Mouse (Mus musculus) liver, embryonic 15.5 days (tissue): ENCODE measurements at regions not wholly inside any gene's neighbourhood (a gene's known extent, or its start where the extent isn't known, plus 50 kb on each side); places are given as distances from the start of the nearest gene placed in this dataset.

ENCODE experiments used
- ATAC-seq: fragments of 200-750 bp; cut with Nextera tagmentation; 2 replicates; pipeline ENCODE4 v1.8.0; 2017; ENCODE audit warnings: moderate number of reproducible peaks, mild to moderate bottlenecking, moderate library complexity; ENCODE audit not compliant: insufficient read depth
- H3K27ac ChIP-seq: fragments of 300-500 bp; sonication (generic); replicated peaks from 2 replicates; pipeline ENCODE4 v1.5.1; 2015; ENCODE audit warnings: mild to moderate bottlenecking, inconsistent platforms
- H3K27me3 ChIP-seq: fragments of 300-500 bp; sonication (generic); 2 replicates; pipeline ENCODE4 v1.6.1; 2015; ENCODE audit warnings: mild to moderate bottlenecking, inconsistent platforms
- H3K36me3 ChIP-seq: fragments of 300-500 bp; sonication (generic); replicated peaks from 2 replicates; pipeline ENCODE4 v1.6.1; 2015; ENCODE audit warnings: moderate library complexity, mild to moderate bottlenecking, inconsistent platforms
- H3K4me1 ChIP-seq: fragments of 300-500 bp; sonication (generic); replicated peaks from 2 replicates; pipeline ENCODE4 v1.6.1; 2015; ENCODE audit warnings: inconsistent platforms
- H3K4me2 ChIP-seq: fragments of 300-500 bp; sonication (generic); 2 replicates; pipeline ENCODE4 v1.6.1; 2015; ENCODE audit warnings: moderate library complexity, mild to moderate bottlenecking, inconsistent platforms
- H3K4me3 ChIP-seq: fragments of 300-500 bp; sonication (generic); replicated peaks from 2 replicates; pipeline ENCODE4 v1.5.1; 2015; ENCODE audit warnings: mild to moderate bottlenecking, inconsistent platforms
- H3K9ac ChIP-seq: fragments of 300-500 bp; sonication (generic); 2 replicates; pipeline ENCODE4 v1.6.1; 2015; ENCODE audit warnings: moderate library complexity, mild to moderate bottlenecking, inconsistent platforms
- H3K9me3 ChIP-seq: fragments of 300-500 bp; sonication (generic); replicated peaks from 2 replicates; pipeline ENCODE4 v1.6.1; 2016; ENCODE audit warnings: inconsistent platforms
- WGBS: fragments of 180-500 bp; shearing (Covaris S2); methylation state at CpG from one replicate; pipeline ENCODE4 v1.1.7; 2015; ENCODE audit warnings: mixed read lengths; ENCODE audit not compliant: insufficient replicate concordance; 5-methylcytosine and 5-hydroxymethylcytosine counted together

GRCm38 (mm10) chr4:106005936-106006335 lies 216.3 kb downstream of the Gm12728 start:
- Histone ChIP-seq H3K9me3 (no peaks in the 10 kb centered on the region), H3K36me3 (no peaks in the 10 kb centered on the region), H3K9ac (no peak overlapping the region), H3K4me3 (no peak overlapping the region), H3K4me1 (no peaks in the 10 kb centered on the region), H3K4me2 (no peak overlapping the region), H3K27me3 (no peaks in the 10 kb centered on the region), H3K27ac (no peak overlapping the region)
- 55% methylated on average over 5 of the region's 5 CpGs for WGBS
- ATAC-seq, result no peak

- H3K27me3 ChIP-seq, result no peaks in the 10 kb centered on the region
- no peaks in the 10 kb centered on the region for H3K9me3 ChIP-seq
- H3K36me3 ChIP-seq, result no peaks in the 10 kb centered on the region
- no peaks in the 10 kb centered on the region for H3K4me1 ChIP-seq
- no peak for ATAC-seq
- no peak overlapping the region for H3K4me3 ChIP-seq
- H3K27ac ChIP-seq, result no peak overlapping the region
- H3K9ac ChIP-seq, result no peak overlapping the region
- 40% methylated on average over 8 of the region's 8 CpGs for WGBS
- H3K4me2 ChIP-seq, result no peak overlapping the region
Measured at GRCm38 (mm10) chr4:106007334-106008190, 217.9 kb downstream of the Gm12728 start.

- H3K27me3 ChIP-seq, result no peaks in the 10 kb centered on the region
- WGBS, result 55% methylated on average over 6 of the region's 6 CpGs
- H3K4me2 ChIP-seq, result no peak overlapping the region
- no peak overlapping the region for H3K27ac ChIP-seq
- H3K9me3 ChIP-seq, result no peaks in the 10 kb centered on the region
- ATAC-seq, result no peak
- H3K4me1 ChIP-seq, result no peaks in the 10 kb centered on the region
- no peaks in the 10 kb centered on the region for H3K36me3 ChIP-seq
- no peak overlapping the region for H3K4me3 ChIP-seq
- H3K9ac ChIP-seq, result no peak overlapping the region
Measured at GRCm38 (mm10) chr4:106017065-106017646, 227.5 kb downstream of the Gm12728 start.

GRCm38 (mm10) chr4:106018936-106019335 lies 229.3 kb downstream of the Gm12728 start:
- no peaks in the 10 kb centered on the region for H3K36me3 ChIP-seq
- no peaks in the 10 kb centered on the region for H3K9me3 ChIP-seq
- no peak overlapping the region for H3K9ac ChIP-seq
- WGBS, result 60% methylated on average over 4 of the region's 4 CpGs
- no peaks in the 10 kb centered on the region for H3K4me1 ChIP-seq
- H3K27me3 ChIP-seq, result no peaks in the 10 kb centered on the region
- H3K27ac ChIP-seq, result no peak overlapping the region
- ATAC-seq, result no peak
- H3K4me3 ChIP-seq, result no peak overlapping the region
- H3K4me2 ChIP-seq, result no peak overlapping the region

- WGBS, result 55% methylated on average over 4 of the region's 4 CpGs
- H3K27me3 ChIP-seq, result no peaks in the 10 kb centered on the region
- no peak overlapping the region for H3K4me3 ChIP-seq
- H3K4me2 ChIP-seq, result no peak overlapping the region
- H3K9me3 ChIP-seq, result no peaks in the 10 kb centered on the region
- no peak overlapping the region for H3K27ac ChIP-seq
- H3K9ac ChIP-seq, result no peak overlapping the region
- H3K4me1 ChIP-seq, result no peaks in the 10 kb centered on the region
- H3K36me3 ChIP-seq, result no peaks in the 10 kb centered on the region
- no peak for ATAC-seq
Measured at GRCm38 (mm10) chr4:106020338-106020737, 230.7 kb downstream of the Gm12728 start.

- H3K36me3 ChIP-seq, result no peaks in the 10 kb centered on the region
- H3K9me3 ChIP-seq, result no peaks in the 10 kb centered on the region
- H3K27me3 ChIP-seq, result no peaks in the 10 kb centered on the region
- H3K4me1 ChIP-seq, result no peaks in the 10 kb centered on the region
- H3K4me3 ChIP-seq, result no peak overlapping the region
- no peak overlapping the region for H3K4me2 ChIP-seq
- WGBS, result 60% methylated on average over 1 of the region's 1 CpGs
- no peak overlapping the region for H3K27ac ChIP-seq
- H3K9ac ChIP-seq, result no peak overlapping the region
- no peak for ATAC-seq
Measured at GRCm38 (mm10) chr4:106024591-106024990, 234.9 kb downstream of the Gm12728 start.

GRCm38 (mm10) chr4:106025966-106026637 lies 236.4 kb downstream of the Gm12728 start:
- Histone ChIP-seq H3K4me3 (no peak overlapping the region), H3K36me3 (no peaks in the 10 kb centered on the region), H3K9ac (no peak overlapping the region), H3K27me3 (no peaks in the 10 kb centered on the region), H3K4me1 (no peaks in the 10 kb centered on the region), H3K9me3 (no peaks in the 10 kb centered on the region), H3K4me2 (no peak overlapping the region), H3K27ac (no peak overlapping the region)
- WGBS, result 62% methylated on average over 15 of the region's 15 CpGs
- ATAC-seq, result no peak

GRCm38 (mm10) chr4:106040376-106040775 lies 250.7 kb downstream of the Gm12728 start:
- Histone ChIP-seq H3K4me2 (no peak overlapping the region), H3K4me1 (no peaks in the 10 kb centered on the region), H3K36me3 (no peaks in the 10 kb centered on the region), H3K27ac (no peak overlapping the region), H3K9ac (no peak overlapping the region), H3K9me3 (no peaks in the 10 kb centered on the region), H3K27me3 (no peaks in the 10 kb centered on the region), H3K4me3 (no peak overlapping the region)
- ATAC-seq, result no peak
- whole genome bisulfite sequencing, result 54% methylated on average over 7 of the region's 7 CpGs

- no peak for ATAC-seq
- Histone ChIP-seq H3K4me3 (no peak overlapping the region), H3K4me2 (no peak overlapping the region), H3K27me3 (no peaks in the 10 kb centered on the region), H3K9ac (no peak overlapping the region), H3K4me1 (no peaks in the 10 kb centered on the region), H3K9me3 (no peaks in the 10 kb centered on the region), H3K27ac (no peak overlapping the region), H3K36me3 (no peaks in the 10 kb centered on the region)
- 34% methylated on average over 3 of the region's 3 CpGs for WGBS
Measured at GRCm38 (mm10) chr4:106042456-106042855, 252.8 kb downstream of the Gm12728 start.

GRCm38 (mm10) chr4:106043661-106044060 lies 254.0 kb downstream of the Gm12728 start:
- H3K4me1 ChIP-seq, result no peaks in the 10 kb centered on the region

GRCm38 (mm10) chr4:106048053-106048452 lies 258.4 kb downstream of the Gm12728 start:
- H3K36me3 ChIP-seq, result no peaks in the 10 kb centered on the region
- ATAC-seq, result no peak
- H3K9ac ChIP-seq, result no peak overlapping the region
- H3K4me3 ChIP-seq, result no peak overlapping the region
- H3K9me3 ChIP-seq, result no peaks in the 10 kb centered on the region
- no peak overlapping the region for H3K27ac ChIP-seq
- 49% methylated on average over 8 of the region's 8 CpGs for WGBS
- H3K4me2 ChIP-seq, result no peak overlapping the region
- no peaks in the 10 kb centered on the region for H3K27me3 ChIP-seq
- H3K4me1 ChIP-seq, result no peaks in the 10 kb centered on the region

More at GRCm38 (mm10) chr4:106043661-106044060, 254.0 kb downstream of the Gm12728 start:
- no peak overlapping the region for H3K27ac ChIP-seq
- H3K9me3 ChIP-seq, result no peaks in the 10 kb centered on the region
- no peak overlapping the region for H3K9ac ChIP-seq
- no peak overlapping the region for H3K4me3 ChIP-seq
- H3K36me3 ChIP-seq, result no peaks in the 10 kb centered on the region
- no peaks in the 10 kb centered on the region for H3K27me3 ChIP-seq
- H3K4me2 ChIP-seq, result no peak overlapping the region
- 76% methylated on average over 9 of the region's 9 CpGs for WGBS
- ATAC-seq, result no peak
